Mouse (Mus musculus) megakaryocyte, embryonic 14.5 days (primary cell): ENCODE results near the gene Kcnmb3. TPM values are rescaled to one million over a fixed set of nuclear protein-coding genes. Genes with fewer than 3 reads are reported as not detected.

ENCODE experiments used
- H3K27me3 ChIP-seq: replicated peaks from 2 replicates; pipeline ENCODE3; 2012; ENCODE audit warnings: inconsistent platforms
- H3K36me3 ChIP-seq: replicated peaks from 2 replicates; pipeline ENCODE3; 2012; ENCODE audit warnings: low read length, inconsistent platforms, mixed read lengths
- H3K4me1 ChIP-seq: 2 replicates; pipeline ENCODE4 v1.6.1; 2012; ENCODE audit warnings: inconsistent platforms
- H3K4me3 ChIP-seq: replicated peaks from 2 replicates; pipeline ENCODE3; 2012; ENCODE audit warnings: moderate library complexity, mild to moderate bottlenecking, inconsistent platforms
- H3K9me3 ChIP-seq: 2 replicates; pipeline ENCODE4 v1.6.1; 2012; ENCODE audit warnings: inconsistent platforms
- FLI1 ChIP-seq: IDR thresholded peaks from 2 replicates; pipeline ENCODE4 v1.6.1; 2012; ENCODE audit warnings: low read length, inconsistent platforms, mixed read lengths
- GATA1 ChIP-seq: IDR thresholded peaks from 3 replicates; pipeline ENCODE4 v1.6.1; 2012; ENCODE audit warnings: mixed read lengths, low read length, inconsistent platforms, borderline replicate concordance
- polyA plus RNA-seq: library from polyadenylated mRNA; stranded (reverse); fragments of >175 nt; gene quantifications from 2 replicates; pipeline ENCODE4 v1.2.3, GENCODE M21; 2012; ENCODE audit warnings: low replicate concordance; ENCODE audit not compliant: insufficient read depth

Gene Kcnmb3
- polyA plus RNA-seq, 1 experiment = not detected

- Histone ChIP-seq H3K36me3 (no peaks in the 10 kb centered on the region), H3K4me1 (no peaks in the 10 kb centered on the region), H3K4me3 (no peak overlapping the region), H3K27me3 (peaks cover 11% of the 10 kb centered on the region), H3K9me3 (no peaks in the 10 kb centered on the region)
- no peak for TF ChIP-seq GATA1
- TF ChIP-seq FLI1 = no peak
Observed at GRCm38 (mm10) chr3:32472191-32472900, 19.7 kb downstream of the Kcnmb3 start.

GRCm38 (mm10) chr3:32471098-32471497 lies 20.9 kb downstream of the Kcnmb3 start:
- H3K36me3 ChIP-seq = peaks cover 8% of the 10 kb centered on the region
- H3K9me3 ChIP-seq = no peaks in the 10 kb centered on the region
- no peaks in the 10 kb centered on the region for H3K4me1 ChIP-seq
- H3K4me3 ChIP-seq = no peak overlapping the region
- TF ChIP-seq FLI1 (no peak), GATA1 (no peak)
- H3K27me3 ChIP-seq = peaks cover 11% of the 10 kb centered on the region

DNA sequence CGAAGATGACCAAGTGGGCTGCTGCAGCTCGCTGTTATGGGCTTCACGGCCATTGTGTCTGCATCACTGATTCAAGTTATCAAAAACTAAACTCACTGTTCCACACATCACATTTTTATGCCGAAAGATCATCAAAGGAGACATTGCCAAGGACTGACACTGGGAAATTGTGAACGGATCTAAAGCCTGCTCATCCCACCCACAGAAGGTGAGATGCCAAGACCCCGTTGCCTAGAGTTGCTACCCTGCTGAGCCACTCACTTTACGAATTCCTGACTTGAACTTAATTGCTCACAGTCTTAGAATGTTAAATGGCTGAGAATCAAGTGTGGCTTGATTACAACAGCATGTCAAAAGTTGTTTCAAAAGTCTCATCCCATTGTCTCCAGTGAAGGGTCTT lies 21.6 kb downstream of the Kcnmb3 start:
- H3K36me3 ChIP-seq = peaks cover 8% of the 10 kb centered on the region
- H3K4me3 ChIP-seq = no peak overlapping the region
- no peaks in the 10 kb centered on the region for H3K4me1 ChIP-seq
- no peaks in the 10 kb centered on the region for H3K9me3 ChIP-seq
- TF ChIP-seq FLI1 (no peak), GATA1 (no peak)
- H3K27me3 ChIP-seq = peaks cover 11% of the 10 kb centered on the region

GRCm38 (mm10) chr3:32468411-32468810 lies 23.6 kb downstream of the Kcnmb3 start:
- Histone ChIP-seq H3K36me3 (peaks cover 23% of the 10 kb centered on the region), H3K27me3 (peaks cover 7% of the 10 kb centered on the region), H3K9me3 (no peaks in the 10 kb centered on the region), H3K4me3 (no peak overlapping the region), H3K4me1 (peaks cover 3% of the 10 kb centered on the region; the same call in 1 of the 2 replicates)
- no peak for TF ChIP-seq FLI1
- TF ChIP-seq GATA1 = no peak

- no peak overlapping the region for H3K4me3 ChIP-seq
- H3K36me3 ChIP-seq = peaks cover 34% of the 10 kb centered on the region
- peaks cover 3% of the 10 kb centered on the region; the same call in 1 of the 2 replicates for H3K4me1 ChIP-seq
- H3K9me3 ChIP-seq = no peaks in the 10 kb centered on the region
- H3K27me3 ChIP-seq = peaks cover 2% of the 10 kb centered on the region
- TF ChIP-seq GATA1 (no peak), FLI1 (no peak)
Observed at GRCm38 (mm10) chr3:32467321-32467720, 24.7 kb downstream of the Kcnmb3 start.

- no peak overlapping the region for H3K4me3 ChIP-seq
- no peak for TF ChIP-seq FLI1
- no peaks in the 10 kb centered on the region for H3K27me3 ChIP-seq
- H3K36me3 ChIP-seq = peaks cover 95% of the 10 kb centered on the region
- H3K4me1 ChIP-seq = no peaks in the 10 kb centered on the region
- H3K9me3 ChIP-seq = no peaks in the 10 kb centered on the region
Observed at GRCm38 (mm10) chr3:32459777-32460176, 32.3 kb downstream of the Kcnmb3 start.

- Histone ChIP-seq H3K27me3 (no peaks in the 10 kb centered on the region), H3K4me1 (no peaks in the 10 kb centered on the region), H3K36me3 (peaks cover 94% of the 10 kb centered on the region), H3K9me3 (no peaks in the 10 kb centered on the region), H3K4me3 (no peak overlapping the region)
- TF ChIP-seq GATA1 (no peak), FLI1 (no peak)
Observed at GRCm38 (mm10) chr3:32454329-32455021, 37.6 kb downstream of the Kcnmb3 start.

- TF ChIP-seq FLI1 = no peak
- no peak for TF ChIP-seq GATA1
- peaks cover 16% of the 10 kb centered on the region for H3K4me1 ChIP-seq
- H3K27me3 ChIP-seq = no peaks in the 10 kb centered on the region
- peaks cover 94% of the 10 kb centered on the region for H3K36me3 ChIP-seq
- no peaks in the 10 kb centered on the region for H3K9me3 ChIP-seq
- H3K4me3 ChIP-seq = no peak overlapping the region
Observed at GRCm38 (mm10) chr3:32441710-32442109, 50.3 kb downstream of the Kcnmb3 start.

DNA sequence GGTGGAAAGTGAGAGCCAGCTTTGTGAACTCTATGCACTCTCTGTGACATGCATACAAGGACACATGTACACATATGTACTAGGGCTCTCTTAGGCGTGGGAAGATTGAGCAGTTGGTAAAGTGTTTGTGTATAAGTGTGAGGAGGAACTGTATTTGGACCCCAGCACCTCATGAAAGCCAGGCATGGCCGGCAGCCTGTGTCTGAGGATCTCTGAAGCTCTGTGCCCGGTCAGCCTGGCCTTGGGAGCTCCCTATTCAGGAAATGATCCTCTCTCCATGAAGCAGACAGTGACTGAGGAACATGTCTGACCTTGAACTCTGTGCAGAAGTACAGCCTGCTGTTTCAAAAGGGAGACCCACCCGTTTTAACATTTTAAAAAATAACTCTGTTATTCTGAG lies 53.3 kb downstream of the Kcnmb3 start:
- H3K4me3 ChIP-seq = no peak overlapping the region
- peaks cover 78% of the 10 kb centered on the region for H3K36me3 ChIP-seq
- H3K9me3 ChIP-seq = no peaks in the 10 kb centered on the region
- TF ChIP-seq FLI1 = no peak
- no peak for TF ChIP-seq GATA1
- no peaks in the 10 kb centered on the region for H3K27me3 ChIP-seq
- peaks cover 19% of the 10 kb centered on the region for H3K4me1 ChIP-seq

- Histone ChIP-seq H3K36me3 (peaks cover 78% of the 10 kb centered on the region), H3K4me1 (peaks cover 26% of the 10 kb centered on the region)
- no peak for TF ChIP-seq GATA1
- no peak for TF ChIP-seq FLI1
Observed at GRCm38 (mm10) chr3:32437820-32438219, 54.2 kb downstream of the Kcnmb3 start.

More at GRCm38 (mm10) chr3:32437820-32438219, 54.2 kb downstream of the Kcnmb3 start:
- no peaks in the 10 kb centered on the region for H3K9me3 ChIP-seq
- H3K4me3 ChIP-seq = no peak overlapping the region
- no peaks in the 10 kb centered on the region for H3K27me3 ChIP-seq
